Mouse (Mus musculus) yolk sac, embryonic 10.5 days (tissue): ENCODE results near the gene Nup210.
"Not testable (repeated sequence)": the region's sequence is repeated elsewhere in the genome, so short reads cannot be mapped to it uniquely, and the experiment has no call there.

Source experiments
- DNase-seq: peaks from one replicate; pipeline ENCODE4 v3.0.0-alpha.2; 2017; ENCODE audit warnings: low spot score

The Nup210 gene

GRCm38 (mm10) chr6:91104765-91105399 lies 11.7 kb downstream of the Nup210 start:
- DNase-seq: no peak

- not testable (repeated sequence) for DNase-seq
These were observed 13.2 kb downstream of the Nup210 start for GRCm38 (mm10) chr6:91103421-91103820.

- no peak for DNase-seq
These were observed 16.0 kb downstream of the Nup210 start for GRCm38 (mm10) chr6:91100621-91101020.

GRCm38 (mm10) chr6:91097879-91098278 lies 18.8 kb downstream of the Nup210 start:
- no peak for DNase-seq

GRCm38 (mm10) chr6:91095072-91095601 lies 21.5 kb downstream of the Nup210 start:
- DNase-seq: no peak

GRCm38 (mm10) chr6:91092216-91092899 lies 24.3 kb downstream of the Nup210 start:
- DNase-seq: peak; percentile 43

GRCm38 (mm10) chr6:91085114-91085892 lies 31.3 kb downstream of the Nup210 start:
- DNase-seq: no peak

- no peak for DNase-seq
These were observed 36.6 kb downstream of the Nup210 start for GRCm38 (mm10) chr6:91080033-91080432.

- DNase-seq: peak; percentile 24
These were observed 40.4 kb downstream of the Nup210 start for GRCm38 (mm10) chr6:91076249-91076648.

GRCm38 (mm10) chr6:91068511-91068910 lies 48.1 kb downstream of the Nup210 start:
- DNase-seq: no peak

GRCm38 (mm10) chr6:91067048-91067447 lies 49.6 kb downstream of the Nup210 start:
- no peak for DNase-seq

- DNase-seq: no peak
These were observed 55.3 kb downstream of the Nup210 start for GRCm38 (mm10) chr6:91061296-91061695.

- DNase-seq: peak; percentile 8
These were observed 56.9 kb downstream of the Nup210 start for GRCm38 (mm10) chr6:91059711-91060110.

- DNase-seq: no peak
These were observed 58.6 kb downstream of the Nup210 start for GRCm38 (mm10) chr6:91057989-91058388.

- DNase-seq: no peak
These were observed 60.3 kb downstream of the Nup210 start for GRCm38 (mm10) chr6:91056348-91056747.

GRCm38 (mm10) chr6:91052572-91052971 lies 64.1 kb downstream of the Nup210 start:
- DNase-seq: no peak

GRCm38 (mm10) chr6:91048019-91048418 lies 68.6 kb downstream of the Nup210 start:
- DNase-seq: no peak

GRCm38 (mm10) chr6:91047434-91047833 lies 69.2 kb downstream of the Nup210 start:
- no peak for DNase-seq

GRCm38 (mm10) chr6:91046184-91046583 lies 70.4 kb downstream of the Nup210 start:
- DNase-seq: no peak

GRCm38 (mm10) chr6:91044628-91045331 lies 71.8 kb downstream of the Nup210 start:
- peak; percentile 16 for DNase-seq

GRCm38 (mm10) chr6:91041287-91041686 lies 75.3 kb downstream of the Nup210 start:
- DNase-seq: no peak

- no peak for DNase-seq
These were observed 88.4 kb downstream of the Nup210 start for GRCm38 (mm10) chr6:91028256-91028655.
